Mouse (Mus musculus): Measurements from ENCODE around the gene 4933417A18Rik. TPM values are rescaled to one million over a fixed set of nuclear protein-coding genes. Genes with fewer than 3 reads are reported as not detected.
"Not testable (repeated sequence)": the region's sequence is repeated elsewhere in the genome, so short reads cannot be mapped to it uniquely, and the experiment has no call there.

Gene 4933417A18Rik
- polyA plus RNA-seq (2014; fragmentation: Nextera tagmentation; extraction: Ambion mirVana): not detected in 2 replicates

GRCm38 (mm10) chr13:34924210-34924609 is at the start of gene 4933417A18Rik, which contains the start of gene Fam217a:
Gene 4933417A18Rik (plus strand): TSS chr13:34924409.
Gene Fam217a (minus strand): TSS chr13:34924310.
- Histone ChIP-seq H3K9me3 (ENCODE audit: control insufficient read depth, low read length) (no peaks in the 10 kb centered on the region), H3K4me3 (replicated peaks; ENCODE audit: low read depth, low read length) (no peak within 1 kb of the TSS), H3K27me3 (ENCODE audit: control insufficient read depth, insufficient read depth, low read length) (no peaks in the 10 kb centered on the region), H3K27ac (replicated peaks; ENCODE audit: low read depth, low read length) (no peak within 1 kb of the TSS), H3K36me3 (ENCODE audit: control insufficient read depth, insufficient read depth, low read length) (no peaks in the 10 kb centered on the region), H3K9ac (replicated peaks; ENCODE audit: low read length) (no peak within 1 kb of the TSS), H3K4me2 (ENCODE audit: low read length) (no peak within 1 kb of the TSS), H3K4me1 (ENCODE audit: control insufficient read depth, insufficient read depth, low read length) (no peaks in the 10 kb centered on the region)
- 87% methylated on average over 4 of the region's 4 CpGs for WGBS
- no peak for ATAC-seq (ENCODE audit: low FRiP score, low TSS enrichment)
- no peak for DNase-seq

DNA sequence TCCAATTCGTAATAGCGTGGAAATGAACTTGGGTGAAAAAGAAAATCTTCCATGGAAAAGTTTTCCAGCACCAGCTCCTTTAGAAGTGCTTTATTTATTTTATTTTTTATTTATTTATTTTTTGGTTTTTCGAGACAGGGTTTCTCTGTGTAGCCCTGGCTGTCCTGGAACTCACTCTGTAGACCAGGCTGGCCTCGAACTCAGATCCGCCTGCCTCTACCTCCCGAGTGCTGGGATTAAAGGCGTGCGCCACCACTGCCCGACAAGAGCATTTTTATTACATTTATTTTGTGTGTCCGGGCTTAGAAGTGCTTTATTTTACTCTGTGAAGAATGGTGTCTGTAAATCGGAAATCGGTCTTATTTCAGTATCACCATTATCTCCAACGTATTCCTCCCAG is 49.5 kb upstream of the 4933417A18Rik start:
- WGBS: 21% methylated on average over 13 of the region's 13 CpGs

DNA sequence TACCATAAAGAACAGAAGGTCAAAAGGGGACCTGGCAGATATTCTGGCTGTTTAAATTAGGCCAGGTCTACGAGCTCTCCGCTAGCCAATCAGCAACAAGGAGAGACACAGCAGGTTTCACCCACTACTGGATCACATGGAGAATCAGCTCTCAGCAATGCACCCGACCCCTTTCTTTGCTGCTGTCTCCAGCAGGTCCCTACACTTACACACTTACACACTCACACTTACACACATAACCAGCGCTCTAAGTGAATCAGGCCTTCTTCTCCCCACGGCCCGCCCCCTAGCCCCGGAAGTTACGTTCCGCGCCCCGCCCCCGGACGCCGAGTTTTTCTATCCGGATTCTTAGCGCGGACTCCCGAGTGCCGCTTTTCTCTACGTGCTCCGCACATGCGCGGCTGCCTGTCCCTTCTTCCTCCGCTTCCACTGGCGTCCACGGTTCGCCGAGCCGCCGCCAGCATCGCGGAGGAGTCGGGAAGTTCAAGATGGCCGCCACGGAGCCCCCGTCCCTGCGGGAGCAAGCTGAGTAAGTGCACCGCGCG is 49.0 kb upstream of the 4933417A18Rik start, which contains the start of gene Prpf4b:
Gene Prpf4b, plus strand, starts transcription at position 137 of the 545 bp plus-strand sequence.
- Histone ChIP-seq H3K4me2 (ENCODE audit: low read length) (peak within 1 kb of the TSS; percentile 77), H3K9ac (replicated peaks; ENCODE audit: low read length) (peak within 1 kb of the TSS; percentile 91), H3K27me3 (ENCODE audit: control insufficient read depth, insufficient read depth, low read length) (no peaks in the 10 kb centered on the region), H3K4me3 (replicated peaks; ENCODE audit: low read depth, low read length) (peak within 1 kb of the TSS; percentile 92), H3K36me3 (ENCODE audit: control insufficient read depth, insufficient read depth, low read length) (no peaks in the 10 kb centered on the region), H3K4me1 (ENCODE audit: control insufficient read depth, insufficient read depth, low read length) (peaks cover 25% of the 10 kb centered on the region), H3K9me3 (ENCODE audit: control insufficient read depth, low read length) (no peaks in the 10 kb centered on the region), H3K27ac (replicated peaks; ENCODE audit: low read depth, low read length) (peak within 1 kb of the TSS; percentile 94)
- ATAC-seq (ENCODE audit: low FRiP score, low TSS enrichment) (peak; percentile 82), DNase-seq (peak; percentile 97)
- WGBS: under 1% methylated on average over 40 of the region's 40 CpGs

More for the DNA sequence above, 49.5 kb upstream of the 4933417A18Rik start:
- peaks cover 25% of the 10 kb centered on the region for H3K4me1 ChIP-seq (ENCODE audit: control insufficient read depth, insufficient read depth, low read length)
- DNase-seq; H3K36me3 ChIP-seq (ENCODE audit: control insufficient read depth, insufficient read depth, low read length); H3K27me3 ChIP-seq (ENCODE audit: control insufficient read depth, insufficient read depth, low read length); H3K9me3 ChIP-seq (ENCODE audit: control insufficient read depth, low read length): not testable (repeated sequence)
- ATAC-seq (ENCODE audit: low FRiP score, low TSS enrichment): peak; percentile 28; the same call in 1 of the 2 replicates
- H3K9ac ChIP-seq (replicated peaks; ENCODE audit: low read length): peak overlapping the region; percentile 91
- H3K4me3 ChIP-seq (replicated peaks; ENCODE audit: low read depth, low read length): peak overlapping the region; percentile 92
- H3K4me2 ChIP-seq (ENCODE audit: low read length): peak overlapping the region; percentile 77
- H3K27ac ChIP-seq (replicated peaks; ENCODE audit: low read depth, low read length): peak overlapping the region; percentile 94

DNA sequence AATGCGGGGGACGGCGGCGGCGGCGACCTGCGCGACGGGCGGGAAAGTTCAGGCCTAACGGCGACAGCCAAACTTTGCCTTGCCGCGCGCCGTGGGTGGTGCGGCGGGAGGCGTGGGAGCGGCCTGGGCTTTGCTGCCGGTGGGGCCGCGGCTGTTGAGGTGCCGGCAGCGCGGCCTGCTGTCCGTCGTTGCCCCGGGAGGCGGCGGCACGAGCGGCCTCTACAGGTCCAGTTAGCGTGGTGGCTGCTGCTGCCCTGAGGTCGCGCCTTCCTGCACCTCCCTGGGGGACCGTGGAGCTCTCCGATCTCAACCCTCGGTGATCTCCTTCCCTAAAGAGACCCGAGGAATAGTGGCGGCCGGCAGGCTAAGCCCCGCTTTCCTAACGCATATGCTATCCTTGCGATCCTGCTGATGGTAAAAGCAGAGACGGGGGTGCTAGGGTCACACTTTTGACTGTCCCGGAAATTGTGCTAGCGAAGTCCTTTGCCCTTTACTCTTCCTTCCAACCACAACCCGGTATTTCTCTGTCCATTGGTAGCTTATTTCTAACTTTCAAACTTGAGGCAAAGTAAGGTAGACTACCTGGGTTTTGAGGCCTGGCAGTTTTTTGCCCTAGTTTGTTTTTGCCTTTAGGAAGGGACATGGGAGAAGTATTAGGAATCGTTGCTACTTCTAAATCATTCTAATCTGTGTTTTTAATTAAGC is 48.3 kb upstream of the 4933417A18Rik start:
- H3K4me1 ChIP-seq (ENCODE audit: control insufficient read depth, insufficient read depth, low read length): peaks cover 25% of the 10 kb centered on the region
- H3K27me3 ChIP-seq (ENCODE audit: control insufficient read depth, insufficient read depth, low read length): no peaks in the 10 kb centered on the region
- ATAC-seq (ENCODE audit: low FRiP score, low TSS enrichment): peak; percentile 38
- no peaks in the 10 kb centered on the region for H3K36me3 ChIP-seq (ENCODE audit: control insufficient read depth, insufficient read depth, low read length)
- H3K9ac ChIP-seq (replicated peaks; ENCODE audit: low read length): peak overlapping the region; percentile 91
- peak overlapping the region; percentile 77 for H3K4me2 ChIP-seq (ENCODE audit: low read length)
- H3K27ac ChIP-seq (replicated peaks; ENCODE audit: low read depth, low read length): peak overlapping the region; percentile 94
- WGBS: under 1% methylated on average over 49 of the region's 50 CpGs
- peak; percentile 69 for DNase-seq
- H3K9me3 ChIP-seq (ENCODE audit: control insufficient read depth, low read length): no peaks in the 10 kb centered on the region
- peak overlapping the region; percentile 92 for H3K4me3 ChIP-seq (replicated peaks; ENCODE audit: low read depth, low read length)

GRCm38 (mm10) chr13:34876481-34876880 is 47.7 kb upstream of the 4933417A18Rik start:
- H3K4me3 ChIP-seq (replicated peaks; ENCODE audit: low read depth, low read length): peak overlapping the region; percentile 92
- H3K9me3 ChIP-seq (ENCODE audit: control insufficient read depth, low read length): no peaks in the 10 kb centered on the region
- 9% methylated on average over 3 of the region's 3 CpGs for WGBS
- ATAC-seq (ENCODE audit: low FRiP score, low TSS enrichment) (no peak), DNase-seq (no peak)
- no peaks in the 10 kb centered on the region for H3K27me3 ChIP-seq (ENCODE audit: control insufficient read depth, insufficient read depth, low read length)
- peak overlapping the region; percentile 91 for H3K9ac ChIP-seq (replicated peaks; ENCODE audit: low read length)
- H3K27ac ChIP-seq (replicated peaks; ENCODE audit: low read depth, low read length): no peak overlapping the region
- H3K36me3 ChIP-seq (ENCODE audit: control insufficient read depth, insufficient read depth, low read length): no peaks in the 10 kb centered on the region
- H3K4me2 ChIP-seq (ENCODE audit: low read length): peak overlapping the region; percentile 77
- H3K4me1 ChIP-seq (ENCODE audit: control insufficient read depth, insufficient read depth, low read length): peaks cover 25% of the 10 kb centered on the region

- no peak overlapping the region for H3K4me2 ChIP-seq (ENCODE audit: low read length)
- H3K4me1 ChIP-seq (ENCODE audit: control insufficient read depth, insufficient read depth, low read length): no peaks in the 10 kb centered on the region
- H3K36me3 ChIP-seq (ENCODE audit: control insufficient read depth, insufficient read depth, low read length): peaks cover 93% of the 10 kb centered on the region
- no peak for DNase-seq
- H3K27me3 ChIP-seq (ENCODE audit: control insufficient read depth, insufficient read depth, low read length): no peaks in the 10 kb centered on the region
- no peak for ATAC-seq (ENCODE audit: low FRiP score, low TSS enrichment)
- no peak overlapping the region for H3K27ac ChIP-seq (replicated peaks; ENCODE audit: low read depth, low read length)
- H3K4me3 ChIP-seq (replicated peaks; ENCODE audit: low read depth, low read length): no peak overlapping the region
- 15% methylated on average over 1 of the region's 1 CpGs for WGBS
- no peak overlapping the region for H3K9ac ChIP-seq (replicated peaks; ENCODE audit: low read length)
- H3K9me3 ChIP-seq (ENCODE audit: control insufficient read depth, low read length): no peaks in the 10 kb centered on the region
Observed at GRCm38 (mm10) chr13:34892871-34893270, 31.3 kb upstream of the 4933417A18Rik start.

GRCm38 (mm10) chr13:34914614-34915013 is 9.6 kb upstream of the 4933417A18Rik start:
- Histone ChIP-seq H3K4me2 (ENCODE audit: low read length) (no peak overlapping the region), H3K27ac (replicated peaks; ENCODE audit: low read depth, low read length) (no peak overlapping the region), H3K4me3 (replicated peaks; ENCODE audit: low read depth, low read length) (no peak overlapping the region), H3K27me3 (ENCODE audit: control insufficient read depth, insufficient read depth, low read length) (no peaks in the 10 kb centered on the region), H3K9ac (replicated peaks; ENCODE audit: low read length) (no peak overlapping the region), H3K36me3 (ENCODE audit: control insufficient read depth, insufficient read depth, low read length) (no peaks in the 10 kb centered on the region), H3K9me3 (ENCODE audit: control insufficient read depth, low read length) (no peaks in the 10 kb centered on the region), H3K4me1 (ENCODE audit: control insufficient read depth, insufficient read depth, low read length) (peaks cover 5% of the 10 kb centered on the region; the same call in 1 of the 2 replicates)
- DNase-seq: no peak
- ATAC-seq (ENCODE audit: low FRiP score, low TSS enrichment): no peak
- 89% methylated on average over 9 of the region's 9 CpGs for whole genome bisulfite sequencing

- no peaks in the 10 kb centered on the region for H3K9me3 ChIP-seq (ENCODE audit: control insufficient read depth, low read length)
- H3K4me3 ChIP-seq (replicated peaks; ENCODE audit: low read depth, low read length): peak overlapping the region; percentile 22
- DNase-seq: peak; percentile 15
- 27% methylated on average over 37 of the region's 37 CpGs for WGBS
- H3K4me1 ChIP-seq (ENCODE audit: control insufficient read depth, insufficient read depth, low read length): peaks cover 5% of the 10 kb centered on the region; the same call in 1 of the 2 replicates
- no peak for ATAC-seq (ENCODE audit: low FRiP score, low TSS enrichment)
- peak overlapping the region; percentile 50 for H3K4me2 ChIP-seq (ENCODE audit: low read length)
- H3K27me3 ChIP-seq (ENCODE audit: control insufficient read depth, insufficient read depth, low read length): no peaks in the 10 kb centered on the region
- H3K27ac ChIP-seq (replicated peaks; ENCODE audit: low read depth, low read length): no peak overlapping the region
- no peaks in the 10 kb centered on the region for H3K36me3 ChIP-seq (ENCODE audit: control insufficient read depth, insufficient read depth, low read length)
- H3K9ac ChIP-seq (replicated peaks; ENCODE audit: low read length): no peak overlapping the region; the same call in 1 of the 2 replicates
Observed at GRCm38 (mm10) chr13:34916520-34917167, 7.6 kb upstream of the 4933417A18Rik start.

Data from midbrain, embryonic 14.5 days (tissue).